Mouse (Mus musculus) lung, embryonic 16.5 days (tissue): ENCODE results near the gene Dhx40. TPM values are rescaled to one million over a fixed set of nuclear protein-coding genes. Genes with fewer than 3 reads are reported as not detected.
"Not testable (repeated sequence)": the region's sequence is repeated elsewhere in the genome, so short reads cannot be mapped to it uniquely, and the experiment has no call there.

Experiments used
- ATAC-seq: fragments of 200-750 bp; cut with Nextera tagmentation; 2 replicates; pipeline ENCODE4 v1.8.0; 2017; ENCODE audit warnings: low read depth, mild to moderate bottlenecking, moderate library complexity
- H3K27ac ChIP-seq: fragments of 300-500 bp; sonication (generic); 2 replicates; pipeline ENCODE4 v1.5.1; 2014; ENCODE audit warnings: mild to moderate bottlenecking, control low read depth, low read length
- H3K27me3 ChIP-seq: fragments of 300-500 bp; sonication (generic); 2 replicates; pipeline ENCODE4 v1.6.1; 2014; ENCODE audit warnings: low read depth, low read length, mixed read lengths; ENCODE audit not compliant: control insufficient read depth, insufficient read depth
- H3K36me3 ChIP-seq: fragments of 300-500 bp; sonication (generic); 2 replicates; pipeline ENCODE4 v1.6.1; 2014; ENCODE audit warnings: low read length; ENCODE audit not compliant: control insufficient read depth, insufficient read depth
- H3K4me1 ChIP-seq: fragments of 300-500 bp; sonication (generic); replicated peaks from 2 replicates; pipeline ENCODE4 v1.6.1; 2014; ENCODE audit warnings: low read length, mixed read lengths; ENCODE audit not compliant: control insufficient read depth, insufficient read depth
- H3K4me2 ChIP-seq: fragments of 300-500 bp; sonication (generic); 2 replicates; pipeline ENCODE4 v1.6.1; 2014; ENCODE audit warnings: low read depth, low read length, control low read depth
- H3K4me3 ChIP-seq: fragments of 300-500 bp; sonication (generic); 2 replicates; pipeline ENCODE4 v1.5.1; 2014; ENCODE audit warnings: mild to moderate bottlenecking, low read length, control low read depth
- H3K9ac ChIP-seq: fragments of 300-500 bp; sonication (generic); 2 replicates; pipeline ENCODE4 v1.6.1; 2014; ENCODE audit warnings: low read length, control low read depth
- H3K9me3 ChIP-seq: fragments of 300-500 bp; sonication (generic); 2 replicates; pipeline ENCODE4 v1.6.1; 2016; ENCODE audit warnings: low read length; ENCODE audit not compliant: control insufficient read depth
- WGBS: fragments of 180-500 bp; shearing (Covaris S2); extraction: QIAGEN DNeasy Blood & Tissue Kit; methylation state at CpG from one replicate; pipeline ENCODE4 v1.1.7; 2014; 5-methylcytosine and 5-hydroxymethylcytosine counted together
- polyA plus RNA-seq: library from polyadenylated mRNA; unstranded; fragments of >200 nt; fragmentation: Nextera tagmentation; extraction: Ambion mirVana; gene quantifications from 2 replicates; pipeline ENCODE4 v1.2.1, GENCODE M21; 2015

Dhx40 gene
- polyA plus RNA-seq, 1 experiment from 2014 or later: 28.4 TPM

- H3K27me3 ChIP-seq: no peaks in the 10 kb centered on the region
- peaks cover 19% of the 10 kb centered on the region; the same call in 1 of the 2 replicates for H3K4me1 ChIP-seq
- no peak for ATAC-seq
- no peaks in the 10 kb centered on the region for H3K9me3 ChIP-seq
- no peak overlapping the region for H3K4me2 ChIP-seq
- H3K9ac ChIP-seq: no peak overlapping the region
- no peak overlapping the region for H3K27ac ChIP-seq
- no peak overlapping the region for H3K4me3 ChIP-seq
- no peaks in the 10 kb centered on the region for H3K36me3 ChIP-seq
- 74% methylated on average over 3 of the region's 3 CpGs for WGBS
These were observed 57.6 kb downstream of the Dhx40 start for GRCm38 (mm10) chr11:86749776-86750423.

DNA sequence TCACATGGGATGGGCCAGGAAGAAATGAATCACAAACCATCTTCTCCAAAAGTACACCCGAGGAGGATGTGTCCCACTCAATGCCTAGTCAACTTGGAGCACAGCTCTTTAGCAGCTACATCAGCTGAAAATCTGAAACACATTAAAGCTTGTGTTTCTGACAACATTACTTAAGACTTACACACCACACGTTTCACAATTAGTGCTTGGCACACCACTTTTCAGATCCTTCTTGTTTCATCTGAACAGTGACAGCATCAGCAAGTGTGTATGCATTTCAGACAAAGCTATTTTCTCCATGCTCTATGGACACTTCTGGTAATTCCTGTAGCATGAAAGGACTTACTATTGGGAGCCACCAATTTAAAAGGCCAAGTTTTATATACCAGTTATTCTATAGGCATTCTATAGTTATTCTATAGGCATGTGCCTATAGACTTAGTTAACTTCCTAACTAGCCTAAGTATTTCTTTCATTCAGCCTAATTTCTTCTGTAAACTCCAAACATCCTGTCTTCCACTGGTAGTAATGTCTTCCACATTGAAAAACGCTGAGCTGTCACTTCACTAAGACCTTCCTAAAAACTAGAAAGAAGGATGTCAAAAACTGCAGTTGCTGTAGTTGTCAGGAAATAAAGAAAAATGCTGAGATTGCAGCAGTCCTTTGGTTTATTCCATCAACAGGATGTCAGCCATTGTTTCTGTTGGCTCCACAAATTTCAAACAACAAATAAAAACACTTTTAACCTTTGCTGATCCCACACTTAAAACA lies 61.7 kb downstream of the Dhx40 start:
- Histone ChIP-seq H3K9me3 (no peaks in the 10 kb centered on the region), H3K27ac (no peak overlapping the region), H3K4me1 (peaks cover 17% of the 10 kb centered on the region; the same call in 1 of the 2 replicates), H3K4me2 (no peak overlapping the region), H3K9ac (no peak overlapping the region), H3K4me3 (no peak overlapping the region), H3K36me3 (no peaks in the 10 kb centered on the region), H3K27me3 (no peaks in the 10 kb centered on the region)
- ATAC-seq: no peak
- WGBS: 47% methylated on average over 3 of the region's 3 CpGs

DNA sequence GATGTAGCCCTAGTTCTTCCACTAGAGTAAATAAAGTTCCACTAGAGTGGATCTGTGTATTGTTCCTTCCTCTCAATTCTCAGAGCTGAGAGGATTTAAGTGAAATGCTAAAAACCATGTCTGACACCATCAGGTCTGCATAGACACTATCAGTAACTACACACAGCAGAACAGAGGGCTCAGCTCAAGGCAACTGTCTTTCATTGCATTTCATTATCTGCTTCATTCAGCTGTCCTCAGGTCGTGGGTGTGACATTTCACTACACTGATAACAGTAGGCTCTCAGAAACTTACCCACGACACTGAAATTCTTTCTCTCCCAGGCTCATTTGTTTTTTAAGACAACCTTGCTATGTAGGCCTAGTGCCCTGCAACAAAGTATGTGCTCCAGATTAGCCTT lies 64.9 kb downstream of the Dhx40 start:
- Histone ChIP-seq H3K9ac (no peak overlapping the region), H3K4me1 (peaks cover 13% of the 10 kb centered on the region; the same call in 1 of the 2 replicates), H3K4me3 (no peak overlapping the region), H3K27ac (no peak overlapping the region), H3K9me3 (no peaks in the 10 kb centered on the region), H3K4me2 (no peak overlapping the region), H3K36me3 (no peaks in the 10 kb centered on the region), H3K27me3 (no peaks in the 10 kb centered on the region)
- WGBS: 32% methylated on average over 2 of the region's 2 CpGs
- no peak for ATAC-seq

- Histone ChIP-seq H3K27ac (no peak overlapping the region), H3K4me1 (peaks cover 13% of the 10 kb centered on the region; the same call in 1 of the 2 replicates), H3K9me3 (no peaks in the 10 kb centered on the region), H3K4me3 (no peak overlapping the region), H3K4me2 (no peak overlapping the region), H3K27me3 (no peaks in the 10 kb centered on the region), H3K36me3 (no peaks in the 10 kb centered on the region), H3K9ac (no peak overlapping the region)
- ATAC-seq: no peak
- 94% methylated on average over 5 of the region's 5 CpGs for whole genome bisulfite sequencing
These were observed 66.0 kb downstream of the Dhx40 start for GRCm38 (mm10) chr11:86741505-86741904.

- H3K27ac ChIP-seq: no peak overlapping the region
- H3K4me1 ChIP-seq: no peaks in the 10 kb centered on the region
- 70% methylated on average over 2 of the region's 2 CpGs for WGBS
- H3K36me3 ChIP-seq: 0 out of 2 replicates have a peak, but pooled peaks cover 2% of the 10 kb centered on the region
- no peak for ATAC-seq
- no peak overlapping the region for H3K4me2 ChIP-seq
- no peaks in the 10 kb centered on the region for H3K9me3 ChIP-seq
- H3K4me3 ChIP-seq: no peak overlapping the region
- no peaks in the 10 kb centered on the region for H3K27me3 ChIP-seq
- H3K9ac ChIP-seq: no peak overlapping the region
These were observed 68.1 kb downstream of the Dhx40 start for GRCm38 (mm10) chr11:86739470-86739869.

- Histone ChIP-seq H3K4me2 (no peak overlapping the region), H3K9ac (no peak overlapping the region), H3K36me3 (0 out of 2 replicates have a peak, but pooled peaks cover 2% of the 10 kb centered on the region), H3K27ac (no peak overlapping the region), H3K9me3 (no peaks in the 10 kb centered on the region), H3K27me3 (no peaks in the 10 kb centered on the region), H3K4me3 (no peak overlapping the region), H3K4me1 (no peaks in the 10 kb centered on the region)
- WGBS: 91% methylated on average over 1 of the region's 1 CpGs
- ATAC-seq: no peak
These were observed 68.6 kb downstream of the Dhx40 start for GRCm38 (mm10) chr11:86738956-86739355.

DNA sequence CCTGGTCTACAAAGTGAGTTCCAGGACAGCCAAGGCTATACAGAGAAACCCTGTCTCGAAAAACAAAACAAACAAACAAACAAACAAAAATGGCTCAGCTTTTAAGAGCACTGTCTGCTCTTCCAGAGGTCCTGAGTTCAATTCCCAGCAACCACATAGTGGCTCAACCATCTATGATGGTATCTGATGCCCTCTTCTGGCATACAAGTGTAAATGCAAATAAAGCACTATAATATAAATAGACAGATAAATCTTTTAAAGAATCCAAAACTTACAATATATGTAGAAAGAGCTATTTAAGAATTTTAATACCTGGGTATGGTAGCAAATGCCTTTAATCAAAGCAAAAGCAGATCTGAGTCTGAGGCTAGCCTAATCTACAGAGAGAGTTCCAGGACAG lies 69.2 kb downstream of the Dhx40 start:
- not testable (repeated sequence) for H3K36me3 ChIP-seq, H3K4me1 ChIP-seq, H3K4me2 ChIP-seq, H3K4me3 ChIP-seq, H3K9me3 ChIP-seq, ATAC-seq, H3K9ac ChIP-seq, H3K27ac ChIP-seq, H3K27me3 ChIP-seq
- 77% methylated on average over 1 of the region's 1 CpGs for WGBS

DNA sequence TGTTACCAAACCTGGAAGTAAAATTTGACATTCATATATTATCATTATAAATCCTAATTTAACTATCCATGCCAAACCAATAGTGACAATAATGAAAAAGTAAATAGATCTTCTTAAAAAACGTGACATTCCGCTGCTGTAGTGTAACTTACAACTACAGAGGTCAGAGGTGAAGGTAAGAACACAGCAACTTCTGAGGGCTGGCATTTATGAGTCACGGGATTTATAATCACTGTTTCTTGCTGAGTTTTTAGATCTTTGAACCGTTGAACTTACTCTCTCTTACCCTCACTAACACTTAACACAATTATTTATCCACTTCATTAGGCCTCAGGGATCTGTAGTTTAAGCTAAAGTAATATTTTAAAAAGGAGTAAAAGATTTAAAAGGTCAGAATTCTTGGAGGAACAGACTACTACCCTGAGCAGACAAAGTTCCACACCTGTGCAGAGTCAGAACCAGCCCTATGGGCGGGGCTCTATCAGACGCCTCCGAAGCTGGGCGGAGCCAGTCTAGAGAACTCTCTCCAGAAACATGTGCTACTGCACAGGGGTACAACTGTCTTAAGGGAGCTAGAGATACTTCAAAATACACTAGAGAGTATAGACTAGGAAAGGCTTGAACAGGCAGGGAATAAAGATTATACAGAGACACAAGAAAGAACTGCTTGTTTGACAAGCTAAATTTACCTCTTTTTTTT lies 70.1 kb downstream of the Dhx40 start:
- Histone ChIP-seq H3K9me3 (no peaks in the 10 kb centered on the region), H3K27ac (no peak overlapping the region), H3K36me3 (0 out of 2 replicates have a peak, but pooled peaks cover 2% of the 10 kb centered on the region), H3K9ac (no peak overlapping the region), H3K4me3 (no peak overlapping the region), H3K27me3 (no peaks in the 10 kb centered on the region), H3K4me2 (no peak overlapping the region), H3K4me1 (no peaks in the 10 kb centered on the region)
- WGBS: 64% methylated on average over 8 of the region's 8 CpGs
- ATAC-seq: no peak

DNA sequence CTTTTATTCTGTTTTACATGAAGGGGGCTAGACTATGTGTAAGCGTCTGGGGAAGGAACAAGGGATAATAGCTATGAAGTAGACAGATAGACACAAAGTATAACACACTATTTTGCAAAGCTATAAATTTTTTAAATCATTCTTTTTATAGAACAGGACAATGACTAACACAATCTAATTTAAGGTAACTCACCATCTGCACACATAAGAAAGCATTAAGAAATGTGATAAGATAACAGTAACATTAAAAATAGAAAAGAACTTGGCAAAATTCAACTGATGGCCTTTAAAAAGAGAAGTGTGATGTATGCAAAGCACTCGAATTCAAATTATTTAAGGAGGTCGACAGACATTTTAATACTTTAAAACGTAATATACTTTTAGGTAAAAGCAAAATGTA lies 72.6 kb downstream of the Dhx40 start:
- Histone ChIP-seq H3K4me1 (no peaks in the 10 kb centered on the region), H3K27me3 (no peaks in the 10 kb centered on the region), H3K4me3 (no peak overlapping the region), H3K9me3 (no peaks in the 10 kb centered on the region), H3K9ac (no peak overlapping the region), H3K4me2 (no peak overlapping the region), H3K27ac (no peak overlapping the region), H3K36me3 (peaks cover 8% of the 10 kb centered on the region; the same call in 1 of the 2 replicates)
- no peak for ATAC-seq
- WGBS: 92% methylated on average over 4 of the region's 4 CpGs
